Mouse (Mus musculus): ENCODE measurements around the gene Kdm5a. TPM values are rescaled to one million over a fixed set of nuclear protein-coding genes. Genes with fewer than 3 reads are reported as not detected.

The Kdm5a gene
- 114 and 178 TPM in 2 replicates for total RNA-seq (2023)

GRCm38 (mm10) chr6:120363688-120364522 is at the start of gene Kdm5a, which contains the start of gene Ccdc77:
Kdm5a (plus strand) TSS chr6:120364124.
Ccdc77 (minus strand) TSS chr6:120364374.

GRCm38 (mm10) chr6:120463086-120463871 is 99.4 kb downstream of the Kdm5a start, which contains the start of gene Il17ra:
Il17ra (plus strand) TSS chr6:120463247.

GRCm38 (mm10) chr6:120493374-120494181 is 129.7 kb downstream of the Kdm5a start, which contains the start of gene Tmem121b:
Tmem121b (minus strand) TSS chr6:120493807.

Other genes with a start within 250 kb of the Kdm5a start
- not detected in 2 replicates for gene D330020A13Rik, start 69.8 kb upstream of the Kdm5a start, total RNA-seq (2023)
- gene B4galnt3, start 69.6 kb upstream of the Kdm5a start, total RNA-seq (2023): not detected in 2 replicates
- gene Ccdc77, start 250 bp downstream of the Kdm5a start, total RNA-seq (2023): 8.5 and 8.7 TPM in 2 replicates
- gene Il17ra, start 99.1 kb downstream of the Kdm5a start, total RNA-seq (2023): 376 and 459 TPM in 2 replicates
- gene Tmem121b, start 129.7 kb downstream of the Kdm5a start, total RNA-seq (2023): 0.13 TPM in 1 of 2 replicates, not detected in the other
- gene Hdhd5, start 167.2 kb downstream of the Kdm5a start, total RNA-seq (2023): 2.4 and 2.8 TPM in 2 replicates